Mouse (Mus musculus) cerebellum, adult (tissue): ENCODE results near the gene Plin4.

Source experiments
- ATAC-seq: cut with Nextera tagmentation; 2 replicates; pipeline ENCODE4 v1.9.2; 2017; ENCODE audit warnings: mild to moderate bottlenecking, moderate library complexity, mixed read lengths; ENCODE audit not compliant: insufficient number of reproducible peaks, low FRiP score, low TSS enrichment

Plin4 gene

GRCm38 (mm10) chr17:56109219-56110051, at the start of gene Plin4:
Gene Plin4, minus strand, starts transcription at chr17:56109803.
- ATAC-seq, result no peak

- no peak for ATAC-seq
Measured at GRCm38 (mm10) chr17:56153643-56154042, 44.0 kb upstream of the Plin4 start.

GRCm38 (mm10) chr17:56149897-56150296, 40.3 kb upstream of the Plin4 start:
- no peak for ATAC-seq

GRCm38 (mm10) chr17:56148790-56149618, 39.4 kb upstream of the Plin4 start:
- ATAC-seq, result no peak

- no peak for ATAC-seq
Measured at GRCm38 (mm10) chr17:56148280-56148679, 38.7 kb upstream of the Plin4 start.

GRCm38 (mm10) chr17:56147420-56147819, 37.8 kb upstream of the Plin4 start:
- no peak for ATAC-seq

DNA sequence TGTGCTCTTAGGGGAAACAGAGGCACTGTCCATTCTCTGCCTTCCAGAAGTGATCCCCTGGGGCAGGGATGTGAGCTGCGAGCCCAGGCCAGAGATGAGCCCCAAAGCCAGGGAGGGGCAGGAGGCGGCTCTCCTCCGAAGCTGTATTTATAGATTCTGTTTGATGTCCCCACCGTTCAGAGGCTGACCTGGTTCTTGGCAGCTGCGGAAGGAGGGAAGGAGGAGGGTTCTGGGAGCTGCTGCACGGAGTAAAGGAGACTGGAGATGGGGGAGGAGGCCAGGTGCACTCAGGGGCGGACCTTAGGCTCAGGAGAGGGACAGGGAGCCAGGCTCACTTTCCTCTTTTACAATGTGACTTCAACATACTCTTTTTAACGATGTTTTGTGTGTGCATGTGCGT, 36.5 kb upstream of the Plin4 start:
- ATAC-seq, result no peak

DNA sequence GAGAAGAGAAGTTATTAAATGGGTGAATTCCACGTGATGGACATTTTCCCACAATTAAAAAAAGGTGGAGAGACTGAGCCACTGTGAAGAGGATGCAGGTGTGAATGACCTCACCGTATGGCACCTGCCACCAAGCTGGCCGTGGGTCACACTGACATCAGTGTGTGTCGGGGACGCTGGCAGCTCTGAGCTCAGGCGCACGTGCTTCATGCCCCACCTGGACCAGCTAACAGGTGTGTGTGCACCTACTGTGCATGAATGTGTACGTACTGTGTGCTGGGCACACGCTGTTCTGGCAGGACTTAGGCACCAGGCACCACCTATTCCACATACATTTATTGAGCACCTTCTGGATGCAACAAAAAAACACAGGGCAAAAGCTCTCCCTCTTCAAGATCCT, 34.9 kb upstream of the Plin4 start:
- ATAC-seq, result no peak

- no peak; the same call in 1 of the 2 replicates for ATAC-seq
Measured at GRCm38 (mm10) chr17:56141702-56142605, 32.4 kb upstream of the Plin4 start.

DNA sequence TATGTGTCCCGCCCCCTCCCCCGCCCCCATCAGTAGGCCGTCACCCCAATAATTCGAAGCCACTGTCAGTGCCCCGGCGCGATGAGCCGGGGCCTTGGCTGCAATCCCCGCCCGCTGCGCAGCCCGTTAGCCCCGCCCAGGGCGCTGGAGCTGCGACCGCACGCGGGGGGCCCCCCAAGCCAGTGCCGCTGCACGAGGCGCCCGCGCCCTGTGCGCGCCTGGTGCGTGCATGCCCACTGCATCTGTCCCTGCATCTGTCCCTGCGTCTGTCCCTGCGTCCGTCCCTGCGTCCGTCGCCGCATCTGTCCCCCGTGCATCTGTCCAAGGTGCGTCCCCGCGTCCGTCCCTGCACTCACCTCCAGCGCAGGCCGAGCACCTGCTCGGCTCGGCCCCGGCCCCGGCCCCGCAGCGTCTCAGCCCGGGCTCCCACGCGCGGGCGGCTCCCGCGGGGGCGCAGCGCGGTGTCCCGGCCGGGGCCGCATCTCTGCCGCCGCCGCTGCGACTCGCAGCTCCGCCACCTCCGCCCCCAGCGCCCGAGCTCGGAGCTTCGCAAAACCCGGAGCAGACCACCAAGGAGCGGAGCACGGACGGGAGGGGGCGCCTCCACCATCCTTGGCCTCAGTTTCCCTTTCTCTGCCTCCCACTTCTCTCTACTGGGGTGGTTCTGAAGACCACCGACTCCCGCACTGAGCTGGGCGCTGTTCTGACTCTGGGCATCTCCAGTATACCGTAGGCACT, 30.4 kb upstream of the Plin4 start, which contains the start of gene Sema6b:
Gene Sema6b, minus strand, starts transcription at position 486 of the 738 bp plus-strand sequence.
- no peak for ATAC-seq

DNA sequence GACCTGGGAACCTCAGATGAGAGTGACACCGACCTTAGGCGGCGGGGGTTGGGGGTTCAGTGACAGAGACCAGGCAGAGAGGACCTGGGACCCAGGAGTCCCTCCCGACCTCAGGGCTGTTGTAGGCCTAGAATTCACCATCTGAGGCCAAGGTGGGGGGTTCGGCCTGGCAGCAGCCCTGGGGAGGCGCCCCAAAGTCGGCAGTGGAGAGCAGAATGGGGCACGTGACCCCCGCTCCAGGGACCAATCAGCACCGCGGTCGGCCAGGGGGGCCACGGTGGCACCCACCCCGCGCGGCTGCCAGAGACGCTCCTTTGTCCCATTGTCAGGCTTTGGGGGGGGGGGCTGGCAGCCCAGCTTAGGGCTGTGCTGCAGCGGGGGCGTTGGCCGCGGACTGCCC, 29.8 kb upstream of the Plin4 start:
- no peak for ATAC-seq

GRCm38 (mm10) chr17:56137839-56138613, 28.4 kb upstream of the Plin4 start:
- no peak for ATAC-seq

DNA sequence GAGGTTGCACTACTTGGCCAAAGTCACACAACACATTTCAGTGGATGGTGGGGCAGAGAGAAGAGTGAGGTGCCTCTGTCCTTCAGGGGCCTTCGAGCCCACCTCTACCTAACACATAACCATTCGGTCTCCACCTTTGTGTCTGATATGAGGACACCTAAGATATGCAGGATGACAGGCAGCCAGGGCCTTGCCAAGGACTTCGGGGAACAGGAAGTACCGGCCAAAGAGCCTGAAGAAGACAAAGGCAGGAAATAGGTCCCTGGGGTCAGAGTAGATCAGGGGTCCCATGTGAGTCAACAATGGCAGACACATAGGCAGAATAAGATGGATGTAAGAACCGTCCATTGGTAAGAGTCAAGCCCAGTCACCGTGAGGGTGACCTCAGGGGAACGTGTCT, 27.0 kb upstream of the Plin4 start:
- ATAC-seq, result no peak

DNA sequence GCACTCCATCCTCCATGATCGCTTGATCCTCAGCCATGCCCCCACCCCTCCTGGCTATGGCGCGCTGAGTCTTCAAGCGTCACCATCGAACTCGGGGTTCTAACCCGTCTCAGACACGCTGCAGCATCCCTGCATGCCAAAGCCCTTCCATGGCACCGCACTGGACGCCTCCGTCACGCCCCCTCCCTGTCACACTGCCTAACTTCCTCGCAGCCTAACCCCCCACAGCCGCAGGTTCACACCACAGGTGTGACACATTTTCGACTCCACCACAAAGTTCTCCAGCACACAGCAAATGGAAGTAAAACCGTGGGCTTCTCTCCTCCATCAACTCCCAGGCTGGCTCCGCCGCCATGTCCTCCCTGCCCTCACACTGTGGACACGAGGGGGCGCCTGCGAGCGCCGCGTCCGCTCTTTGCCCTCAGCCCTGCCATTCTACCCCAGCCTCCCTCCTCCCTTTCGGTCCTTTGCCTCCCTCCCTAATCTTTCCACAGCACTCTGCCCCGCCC, 24.9 kb upstream of the Plin4 start:
- ATAC-seq, result no peak

GRCm38 (mm10) chr17:56133457-56134363, 24.1 kb upstream of the Plin4 start:
- ATAC-seq, result no peak

- ATAC-seq, result no peak
Measured at GRCm38 (mm10) chr17:56132661-56133060, 23.1 kb upstream of the Plin4 start.

DNA sequence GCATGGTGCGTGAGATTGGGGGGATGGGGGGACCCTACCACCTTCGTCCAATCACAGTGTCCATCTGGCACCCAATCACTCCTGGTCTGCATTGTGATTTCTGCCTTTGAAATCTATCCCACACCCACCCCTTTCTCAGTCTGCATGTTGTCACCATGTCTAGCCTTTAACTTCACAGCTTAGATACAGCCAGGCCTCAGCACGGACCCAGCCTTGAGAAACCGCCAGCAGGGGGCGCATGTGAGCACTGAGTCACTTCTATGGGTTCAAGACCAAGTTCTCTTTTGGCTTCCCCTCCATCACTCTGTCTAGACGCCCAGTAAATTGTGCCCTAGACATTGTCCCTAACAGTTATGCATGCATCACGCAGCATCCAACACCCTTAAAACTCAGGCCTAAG, 22.2 kb upstream of the Plin4 start:
- ATAC-seq, result no peak

DNA sequence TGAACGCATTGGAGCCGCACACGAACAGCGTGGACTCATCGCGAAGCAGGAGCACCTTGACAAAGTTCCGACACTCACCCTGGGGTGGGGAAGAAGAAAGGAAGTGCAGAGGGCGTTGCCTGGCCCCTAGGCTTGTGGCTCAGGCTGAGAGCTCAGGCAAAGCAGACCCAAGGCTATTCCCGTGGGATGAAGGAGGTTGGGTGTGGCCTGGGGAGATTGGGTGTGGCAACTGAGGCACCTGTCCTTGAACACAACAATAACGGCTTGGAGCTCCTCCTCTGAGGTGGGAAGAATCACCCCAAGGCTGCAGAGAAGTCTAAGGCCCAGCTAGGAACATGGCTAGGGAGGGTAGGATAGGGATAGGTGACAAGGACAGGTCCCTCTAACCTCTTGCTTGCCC, 21.5 kb upstream of the Plin4 start:
- ATAC-seq, result no peak
